Mouse (Mus musculus) lung, postnatal 36 days (tissue): ENCODE measurements at regions not wholly inside any gene's neighbourhood (a gene's known extent, or its start where the extent isn't known, plus 50 kb on each side); places are given as distances from the start of the nearest gene placed in this dataset.
A peak's percentile ranks its signal among the peaks of the same experiment; 100 is the strongest.
"Not testable (repeated sequence)": the region's sequence is repeated elsewhere in the genome, so short reads cannot be mapped to it uniquely, and the experiment has no call there.

ENCODE experiments used
- DNase-seq: peaks from one replicate; pipeline ENCODE4 v3.0.0; 2022; ENCODE audit warnings: mixed read lengths

DNA sequence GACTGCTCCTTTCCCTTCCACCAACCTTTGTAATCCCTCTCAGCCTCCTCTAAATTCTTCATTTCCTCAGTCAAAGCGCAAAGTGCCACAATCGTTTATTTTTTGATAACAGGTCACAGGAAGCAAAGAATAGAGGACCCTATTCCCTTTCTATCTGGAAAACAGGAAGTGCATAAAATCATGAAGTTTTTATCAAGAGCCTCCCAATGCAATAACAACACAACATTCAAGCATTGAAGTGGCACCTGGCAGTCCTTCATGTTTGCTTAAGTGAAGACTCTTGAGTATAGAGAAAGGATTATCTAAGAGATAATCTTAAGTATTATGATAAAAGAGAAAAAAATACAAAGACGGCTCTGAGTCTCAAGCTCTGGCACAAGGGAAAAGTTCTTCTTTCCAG, 111.9 kb downstream of the Ibtk start:
- no peak for DNase-seq

DNA sequence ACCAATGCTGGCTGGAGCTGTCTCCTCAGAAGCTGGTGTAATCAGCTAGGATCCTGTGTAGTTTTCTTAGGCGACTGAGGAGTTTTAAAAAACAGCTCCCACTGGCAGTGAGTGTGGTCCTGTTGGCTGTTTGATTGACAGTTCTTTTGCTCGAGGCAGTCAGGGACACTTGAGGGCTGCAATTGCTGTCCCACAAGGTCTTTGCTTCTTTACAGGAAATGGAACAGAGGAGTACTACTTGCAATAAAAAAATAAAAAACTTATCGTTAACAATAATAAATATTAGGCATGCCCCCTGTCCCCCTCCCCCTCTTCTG, 113.0 kb downstream of the Ibtk start:
- no peak for DNase-seq

DNA sequence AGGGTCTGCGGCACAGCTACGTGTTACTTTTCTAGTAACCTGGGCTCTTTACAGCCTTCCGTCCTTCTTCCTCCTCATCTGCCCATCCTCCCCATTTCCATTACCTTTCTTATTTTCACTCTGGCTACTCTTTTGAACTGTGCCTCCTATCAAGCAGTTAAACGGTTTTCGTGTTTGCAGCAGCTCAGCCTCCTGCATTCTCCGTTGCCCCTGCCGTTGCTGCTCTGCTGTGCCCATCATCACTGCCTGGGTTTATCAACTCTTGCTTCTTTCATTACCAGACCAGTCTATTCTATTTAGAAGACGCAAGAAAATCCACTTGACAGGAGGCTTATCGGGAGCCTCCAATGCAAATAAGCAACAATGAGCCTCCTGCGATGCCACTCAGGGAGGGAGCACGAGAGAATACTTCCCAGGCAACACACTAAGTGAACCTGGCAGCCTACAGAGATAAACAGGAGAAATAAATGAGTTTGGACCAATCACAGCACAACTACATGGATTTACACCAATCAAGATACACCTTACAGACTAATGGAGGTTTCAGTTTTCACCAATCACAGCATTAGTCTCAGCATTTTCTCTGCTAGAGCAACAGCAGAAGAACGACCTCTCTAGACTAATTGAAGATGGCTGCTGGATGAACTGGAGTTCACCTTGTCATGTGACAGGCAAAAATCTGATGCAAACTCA, 113.5 kb downstream of the Ibtk start:
- DNase-seq: no peak

DNA sequence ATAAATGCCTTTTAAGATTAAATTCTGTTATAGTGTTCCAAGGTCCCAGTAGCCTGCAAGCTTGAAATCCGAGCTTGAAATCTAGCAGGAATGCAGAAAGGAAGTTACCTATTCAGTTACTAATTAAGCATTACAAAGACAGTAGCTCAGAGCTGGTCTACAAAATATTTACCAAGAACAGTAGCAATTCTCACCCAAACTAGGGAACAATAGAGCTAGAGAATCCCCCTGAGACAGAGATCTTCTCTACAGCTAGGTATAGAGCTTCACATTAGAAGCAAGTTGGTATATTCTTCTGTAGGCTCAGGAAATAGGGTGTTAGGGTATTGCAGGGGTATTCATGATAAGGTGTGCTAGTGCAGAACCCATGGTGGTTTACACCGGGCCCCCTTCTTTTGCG, 114.3 kb downstream of the Ibtk start:
- not testable (repeated sequence) for DNase-seq

DNA sequence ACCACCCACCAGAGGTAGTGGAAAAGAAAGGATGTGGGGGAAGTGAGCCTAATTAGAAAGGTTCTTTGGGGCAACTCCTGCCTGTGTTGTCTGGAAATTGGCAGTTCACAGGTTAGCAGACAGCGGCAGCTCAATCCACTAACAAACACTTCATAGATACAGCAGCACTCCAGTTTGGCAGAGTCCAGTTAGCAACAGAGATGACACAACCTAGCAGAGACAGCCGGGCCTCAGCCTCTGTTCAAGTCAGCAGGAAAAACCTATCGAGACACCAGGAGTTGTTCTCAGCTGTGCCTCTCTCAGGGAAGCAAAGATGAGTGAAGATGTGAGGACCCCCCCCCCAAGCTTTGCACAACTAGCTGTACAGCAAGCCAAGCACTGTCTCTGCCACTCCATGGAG, 131.2 kb downstream of the Ibtk start:
- no peak for DNase-seq

DNA sequence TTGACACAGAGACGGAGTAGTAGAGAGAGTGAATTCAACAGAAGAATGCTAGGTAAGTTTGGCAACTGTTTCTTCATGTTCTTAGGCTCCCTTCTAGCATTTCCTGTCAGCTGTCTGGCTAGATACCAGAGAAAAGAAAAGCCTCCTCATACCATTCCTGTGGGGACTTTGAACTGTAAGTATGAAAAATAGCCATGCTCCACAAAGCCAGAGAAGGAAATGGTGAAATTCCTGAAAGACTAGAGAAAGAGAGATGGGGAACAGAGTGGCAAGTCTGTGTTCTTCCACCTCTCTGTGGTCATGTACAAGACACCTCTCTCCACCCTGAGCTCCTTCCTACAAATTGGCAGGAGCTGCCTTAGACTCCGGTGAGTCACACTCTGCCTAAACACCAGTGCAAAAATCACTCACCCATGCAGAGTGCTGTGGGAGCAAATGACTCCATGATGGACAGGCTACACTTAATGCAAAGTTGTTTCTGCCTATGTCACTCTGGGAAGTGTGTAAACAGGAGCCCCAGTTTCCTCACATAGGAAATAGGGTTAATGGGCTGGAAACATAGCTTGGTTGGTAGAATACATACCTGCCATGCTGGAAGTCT, 131.9 kb downstream of the Ibtk start:
- no peak for DNase-seq

- DNase-seq: no peak
Observed at GRCm38 (mm10) chr9:85616266-85616869, 132.8 kb downstream of the Ibtk start.

- DNase-seq: no peak
Observed at GRCm38 (mm10) chr9:85609152-85609551, 140.0 kb downstream of the Ibtk start.

GRCm38 (mm10) chr9:85596959-85597358, 152.2 kb downstream of the Ibtk start:
- DNase-seq: peak; percentile 38

- DNase-seq: no peak
Observed at GRCm38 (mm10) chr9:85593867-85594266, 155.3 kb downstream of the Ibtk start.

DNA sequence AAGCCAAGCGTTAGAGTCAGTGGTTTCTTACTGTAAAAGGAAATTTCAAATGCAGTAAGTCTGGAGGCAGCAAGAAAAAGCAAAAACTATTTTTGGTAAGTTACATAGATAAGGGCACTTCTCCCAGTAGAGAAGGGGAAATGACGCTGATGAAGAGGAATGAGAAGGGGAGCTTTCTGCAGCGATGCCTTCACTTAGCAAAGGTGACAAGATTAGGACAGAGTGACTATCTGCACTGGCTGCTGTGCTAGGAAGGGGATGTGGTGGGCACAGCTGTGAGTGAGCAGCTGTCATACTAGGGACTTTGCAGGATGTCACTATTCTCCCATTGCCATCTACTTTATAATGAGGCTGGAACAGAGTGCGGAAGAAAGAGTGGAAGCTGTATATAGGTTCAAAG, 156.5 kb downstream of the Ibtk start:
- no peak for DNase-seq

GRCm38 (mm10) chr9:85589210-85589609, 159.9 kb downstream of the Ibtk start:
- DNase-seq: no peak

DNA sequence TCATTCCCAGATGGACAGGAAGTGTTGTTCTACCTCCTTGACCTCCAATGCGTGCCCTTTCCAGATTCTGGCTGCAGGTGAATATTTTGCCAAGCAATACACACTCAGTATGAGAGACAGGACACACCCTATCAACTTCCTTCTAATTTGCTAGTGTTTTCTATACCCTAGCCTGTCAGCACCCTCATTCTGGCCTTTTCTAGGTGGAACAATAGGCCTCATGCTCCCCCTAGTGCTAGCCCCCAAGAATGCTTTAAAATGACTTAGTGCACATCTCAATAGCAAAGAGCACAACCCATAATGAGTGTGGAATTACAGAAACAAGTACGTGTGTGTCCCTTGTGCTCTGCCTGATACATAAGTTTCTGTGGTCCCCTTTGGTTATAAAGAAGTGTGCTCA, 161.1 kb downstream of the Ibtk start:
- DNase-seq: peak; percentile 49

DNA sequence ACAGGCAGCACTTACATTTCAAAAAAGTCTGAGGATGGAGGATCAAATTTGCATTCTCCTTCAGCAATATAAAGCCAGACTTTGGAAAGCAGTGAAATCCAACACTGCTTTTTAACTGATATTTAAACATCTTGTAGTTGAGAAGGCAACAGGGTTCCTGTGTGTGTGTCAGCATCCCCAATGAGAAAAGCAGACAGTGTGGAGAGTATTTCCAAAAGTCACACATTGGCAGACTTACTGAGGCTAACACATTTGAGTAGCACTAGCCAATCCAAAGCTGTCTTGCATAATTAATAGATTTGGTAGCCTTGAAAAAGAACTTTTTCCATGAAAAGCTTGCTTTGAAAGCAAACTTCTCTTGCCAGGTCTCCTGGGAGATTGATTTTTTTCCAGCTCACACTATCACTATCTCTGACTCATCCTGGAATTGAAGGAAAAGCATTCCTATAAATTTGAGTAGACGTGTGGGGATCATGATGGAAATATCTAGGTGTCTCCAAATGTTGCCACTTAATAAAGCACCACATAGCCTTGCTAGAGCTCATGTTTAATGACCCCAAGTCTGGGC, 168.0 kb downstream of the Ibtk start:
- DNase-seq: no peak

DNA sequence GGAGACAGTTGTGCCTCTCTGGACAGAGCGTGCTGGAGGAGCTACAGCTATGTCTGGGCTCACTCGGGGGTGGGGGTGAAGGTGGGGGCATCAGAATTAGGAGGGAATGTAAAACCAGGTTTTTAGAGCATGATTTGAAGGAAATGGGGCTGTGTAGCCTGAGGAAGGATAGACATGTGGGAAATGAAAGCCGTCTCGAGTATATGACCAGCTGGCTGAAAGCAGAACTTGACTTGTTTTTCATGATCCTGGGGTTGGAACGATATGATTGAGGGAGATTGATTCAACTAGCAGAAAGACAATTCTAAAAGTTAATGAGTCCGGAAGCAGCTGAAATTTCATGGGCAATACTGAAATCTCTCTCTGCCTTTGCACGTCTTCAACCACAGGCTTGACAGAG, 171.3 kb downstream of the Ibtk start:
- DNase-seq: no peak

GRCm38 (mm10) chr9:85577338-85577737, 171.8 kb downstream of the Ibtk start:
- no peak for DNase-seq

- peak; percentile 15 for DNase-seq
Observed at GRCm38 (mm10) chr9:85568877-85569276, 180.3 kb downstream of the Ibtk start.

DNA sequence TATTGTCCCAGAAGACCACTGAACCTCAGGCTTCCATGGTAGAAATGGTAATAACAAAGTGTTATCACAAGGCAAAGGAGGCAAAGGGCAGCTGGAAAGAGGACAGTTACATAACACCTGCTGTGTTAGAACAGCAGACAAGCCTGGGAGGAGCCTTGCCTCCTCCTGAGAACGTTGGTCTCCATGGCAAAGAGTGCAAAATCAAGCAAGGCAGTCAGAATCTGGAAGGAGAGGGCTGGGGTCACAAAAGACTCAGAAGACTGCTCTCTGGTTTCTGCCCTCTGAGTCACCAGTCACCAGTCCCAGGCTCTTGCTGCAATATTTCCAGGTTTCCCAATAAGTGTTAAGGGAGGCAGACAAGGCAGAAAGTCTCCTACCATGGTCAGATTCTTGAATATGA, 197.3 kb downstream of the Ibtk start:
- no peak for DNase-seq

GRCm38 (mm10) chr9:85550455-85550854, 198.7 kb downstream of the Ibtk start:
- DNase-seq: no peak

DNA sequence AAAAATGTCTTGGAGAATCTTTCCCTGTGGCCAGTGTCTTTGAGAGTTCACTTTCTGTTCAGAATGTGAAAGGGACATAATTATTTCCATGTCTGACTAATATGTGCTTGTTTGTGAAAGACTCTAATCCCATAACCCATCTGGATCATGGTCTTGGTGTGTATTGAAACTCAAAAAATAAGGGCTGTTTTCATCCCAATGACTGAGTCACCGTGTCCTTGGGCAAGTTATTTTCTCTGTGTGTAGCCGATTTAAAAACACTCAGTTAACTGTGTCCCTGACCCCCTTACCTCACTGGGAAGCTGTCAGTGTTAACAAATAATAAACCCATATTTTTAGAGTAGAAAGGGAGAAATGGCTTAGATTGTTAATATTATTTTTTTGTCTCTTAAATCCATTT, 202.9 kb downstream of the Ibtk start:
- no peak for DNase-seq

DNA sequence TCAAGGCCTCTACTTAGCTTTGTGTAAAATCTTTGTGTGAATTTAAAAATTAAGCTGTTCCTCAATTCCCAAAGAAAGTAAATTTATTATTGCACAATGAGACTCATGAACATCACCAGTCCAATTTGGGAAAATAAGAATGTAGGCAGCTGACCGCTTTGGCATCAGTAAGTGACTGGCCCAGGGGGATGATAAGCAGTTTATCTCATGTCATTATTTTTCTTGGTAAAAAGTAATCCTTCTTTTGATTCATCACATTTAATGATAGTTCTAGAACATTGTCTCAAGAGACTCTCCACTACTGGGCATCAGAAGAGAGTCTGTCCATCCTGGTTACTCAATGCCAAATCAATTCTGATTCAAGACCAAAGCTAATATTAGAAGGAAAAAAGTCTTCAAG, 203.6 kb downstream of the Ibtk start:
- no peak for DNase-seq

GRCm38 (mm10) chr9:85538557-85538956, 210.6 kb downstream of the Ibtk start:
- DNase-seq: no peak

GRCm38 (mm10) chr9:85528421-85528820, 201.3 kb upstream of the Tent5a start:
- DNase-seq: no peak

GRCm38 (mm10) chr9:85524733-85525132, 197.6 kb upstream of the Tent5a start:
- no peak for DNase-seq
